Mouse (Mus musculus) kidney, adult 9 months (tissue): ENCODE data around the gene B4galt5.

Experiments
- DNase-seq: peaks from one replicate; pipeline ENCODE4 v3.0.0; 2022

B4galt5 gene

DNA sequence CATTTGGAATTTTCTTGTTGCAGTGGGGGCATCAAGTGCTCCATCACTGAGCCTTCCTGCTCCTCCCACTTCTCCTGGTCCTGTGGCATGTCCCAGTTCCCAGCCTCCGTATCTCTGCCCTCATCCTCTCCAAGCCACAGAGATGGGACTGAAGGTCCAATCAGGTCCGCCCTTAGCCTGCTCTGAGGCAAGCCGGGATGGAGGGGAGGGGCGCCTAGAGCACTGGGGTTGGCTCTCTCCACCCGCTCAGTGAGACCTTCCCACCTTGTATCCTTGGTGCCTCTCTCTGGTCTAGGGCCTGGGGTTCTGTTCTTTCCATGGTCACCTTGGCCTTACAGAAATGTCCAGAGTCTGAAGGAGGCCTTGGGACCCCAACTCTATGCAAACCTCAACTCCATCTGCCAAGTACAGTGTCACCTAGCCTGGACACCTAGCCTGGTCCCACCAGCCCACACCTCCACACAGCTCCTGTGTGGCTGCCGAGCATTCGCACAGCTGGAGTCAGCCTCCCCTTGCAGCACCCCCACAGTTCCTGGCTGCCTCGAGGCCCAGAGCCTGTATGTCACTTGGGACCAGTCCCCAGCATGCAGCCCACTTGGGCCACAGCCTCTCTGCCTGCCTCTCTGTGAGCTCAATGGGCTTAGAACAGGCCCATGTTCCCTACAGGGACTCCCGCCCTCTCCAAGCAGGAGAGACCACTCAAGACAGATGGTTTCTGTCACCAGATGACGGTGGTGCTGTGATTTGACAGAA, 74.1 kb downstream of the B4galt5 start:
- DNase-seq = peak; percentile 0

DNA sequence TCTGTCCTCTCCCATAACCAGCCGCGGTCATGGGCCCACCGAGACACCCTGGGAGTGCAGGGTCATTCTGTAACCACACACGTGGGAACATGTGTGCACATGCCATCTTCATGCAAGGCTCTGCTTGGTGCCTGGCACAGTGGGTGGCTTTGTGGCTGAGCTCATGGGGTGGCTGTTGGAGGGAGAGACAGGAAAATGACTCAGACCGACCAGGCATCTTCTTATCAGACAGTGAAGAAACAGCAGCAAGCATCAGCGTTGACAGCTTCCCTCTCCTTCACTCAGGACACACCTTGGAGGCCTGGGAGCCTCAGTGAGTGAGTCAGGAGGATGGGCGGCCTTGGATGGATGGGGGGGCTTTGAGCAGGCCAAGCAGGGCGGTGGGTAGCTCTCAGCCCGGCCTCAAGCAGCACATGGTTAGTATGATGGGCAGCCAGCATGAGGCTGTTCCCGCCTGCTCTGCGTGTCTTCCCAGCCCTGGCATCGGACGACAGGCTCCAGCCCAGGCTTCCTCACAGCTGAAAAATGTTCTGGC, 75.7 kb downstream of the B4galt5 start:
- no peak for DNase-seq

DNA sequence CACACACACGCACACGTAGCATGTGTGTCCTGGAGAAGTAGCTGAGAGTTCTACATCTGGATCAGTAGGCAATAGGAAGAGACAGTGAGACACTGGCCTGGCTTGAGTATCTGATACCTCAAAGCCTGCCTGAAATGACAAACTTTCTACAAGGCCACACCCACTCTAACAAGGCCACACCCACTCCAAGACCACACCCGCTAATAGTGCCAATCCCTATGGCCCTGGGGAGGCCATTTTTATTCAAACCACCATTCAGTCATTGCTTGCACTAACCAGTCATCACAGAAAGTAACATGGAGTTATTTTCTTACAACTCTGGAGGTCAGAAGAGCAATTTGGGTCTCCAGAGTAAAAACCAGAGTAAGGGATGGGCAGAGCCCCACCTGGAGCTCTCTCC, 76.3 kb downstream of the B4galt5 start:
- no peak for DNase-seq

DNA sequence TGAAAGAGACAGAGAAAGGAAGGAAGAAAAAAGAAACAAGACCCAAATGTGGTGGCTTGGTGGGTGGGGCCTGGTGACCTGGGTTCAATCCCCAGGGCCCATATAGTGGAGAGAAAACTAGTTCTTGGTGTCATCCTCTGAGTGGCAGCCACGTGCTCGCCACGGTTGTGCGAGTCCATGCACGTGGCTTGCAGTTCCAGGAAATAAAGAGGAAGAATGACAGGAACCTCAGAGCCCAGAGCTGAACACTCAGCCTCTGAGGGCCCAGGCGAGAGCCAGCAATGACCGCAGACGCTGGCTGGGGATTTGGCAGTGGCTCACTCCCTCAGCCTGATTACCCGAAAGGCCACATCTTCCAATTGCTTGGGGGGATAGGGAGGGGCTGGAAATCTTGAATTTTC, 77.9 kb downstream of the B4galt5 start:
- no peak for DNase-seq

DNA sequence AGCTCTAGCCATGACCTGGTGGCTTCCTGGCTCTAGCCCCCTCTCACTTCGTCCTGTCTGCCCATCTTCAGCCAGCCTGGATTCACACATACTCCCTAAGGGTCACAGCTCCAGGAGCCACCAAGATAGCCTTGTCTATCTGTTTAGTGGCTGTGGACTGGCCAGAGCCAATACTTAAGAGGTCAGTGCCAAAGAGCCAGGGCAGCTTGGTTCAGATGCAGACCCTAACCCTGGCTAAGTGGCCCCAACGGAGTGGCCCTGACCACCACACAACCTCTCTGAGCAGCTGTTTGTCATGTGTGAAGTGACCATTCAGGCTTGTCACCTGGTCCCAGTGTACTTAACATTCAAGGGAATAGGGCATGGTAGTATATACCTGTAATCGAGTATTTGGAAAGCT, 78.5 kb downstream of the B4galt5 start:
- DNase-seq = no peak

DNA sequence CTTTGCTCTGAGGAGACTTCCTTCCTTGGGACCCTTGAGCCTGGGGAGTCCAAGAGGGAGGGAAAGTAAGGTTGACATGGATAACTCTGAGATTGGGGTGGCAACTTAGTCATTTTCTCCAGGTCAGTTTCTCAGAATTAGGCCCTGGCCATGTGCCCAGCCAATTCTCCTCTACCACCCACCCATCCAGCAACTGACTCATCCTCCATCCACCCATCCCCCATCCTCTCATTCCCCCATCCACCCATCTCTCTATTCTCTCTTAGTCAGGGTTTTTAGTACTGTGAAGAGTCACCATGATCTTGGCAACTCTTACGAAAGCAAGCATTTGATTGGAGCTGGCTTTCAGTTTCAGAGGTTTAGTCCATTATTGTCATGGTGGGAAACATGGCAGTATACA, 80.3 kb downstream of the B4galt5 start:
- no peak for DNase-seq

DNA sequence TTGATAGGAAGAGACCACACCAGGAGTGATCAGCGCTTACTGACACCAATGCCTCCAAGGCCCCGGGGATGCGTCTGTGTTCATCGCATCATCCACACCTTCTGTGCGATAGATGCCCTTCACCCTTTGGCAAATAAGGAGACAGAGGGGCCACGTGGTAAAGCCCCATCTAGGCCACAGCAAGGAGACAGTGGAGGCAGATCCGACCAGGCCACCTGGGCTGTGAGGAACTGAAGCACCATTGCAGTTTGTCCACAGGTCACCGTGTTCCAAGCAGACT, 80.6 kb downstream of the B4galt5 start:
- no peak for DNase-seq

DNA sequence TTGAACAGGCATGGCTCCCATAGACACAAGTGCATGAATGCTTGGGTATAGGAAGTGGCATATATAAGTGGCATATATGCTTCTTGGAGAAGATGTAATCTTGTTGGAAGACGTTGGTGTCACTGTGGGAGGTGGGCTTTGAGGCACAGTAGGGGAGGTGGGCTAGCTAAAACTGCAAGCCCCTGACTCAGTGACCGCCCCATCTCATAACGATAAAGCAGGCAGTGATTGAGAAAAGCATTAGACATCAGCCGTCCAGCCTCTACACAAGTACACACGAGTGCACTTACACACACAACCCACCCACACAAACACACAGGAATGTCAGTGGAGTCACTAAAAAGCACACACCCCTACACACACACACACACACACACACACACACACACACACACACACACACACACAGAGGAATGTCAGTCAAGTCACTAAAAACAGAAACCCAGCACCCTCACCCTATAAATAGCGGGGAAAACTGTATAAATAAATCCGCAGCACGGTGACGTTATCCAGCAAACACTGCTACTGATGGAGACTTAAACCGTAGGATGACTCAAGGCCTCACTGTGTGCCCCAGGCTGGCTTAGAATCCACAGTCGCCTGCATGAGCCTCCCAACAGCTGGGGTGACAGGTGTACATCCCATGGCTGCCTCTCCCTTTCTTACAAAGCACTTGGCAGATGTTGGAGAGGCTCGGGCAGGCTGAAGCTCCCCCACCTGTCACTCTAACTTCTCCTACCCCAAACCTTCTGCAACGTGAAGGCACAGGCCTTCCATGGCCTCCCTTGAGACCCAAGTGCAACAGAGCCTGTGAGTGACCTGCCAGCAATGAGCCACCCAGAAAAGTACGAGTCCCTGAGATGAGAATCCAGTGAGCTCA, 81.2 kb downstream of the B4galt5 start:
- no peak for DNase-seq

DNA sequence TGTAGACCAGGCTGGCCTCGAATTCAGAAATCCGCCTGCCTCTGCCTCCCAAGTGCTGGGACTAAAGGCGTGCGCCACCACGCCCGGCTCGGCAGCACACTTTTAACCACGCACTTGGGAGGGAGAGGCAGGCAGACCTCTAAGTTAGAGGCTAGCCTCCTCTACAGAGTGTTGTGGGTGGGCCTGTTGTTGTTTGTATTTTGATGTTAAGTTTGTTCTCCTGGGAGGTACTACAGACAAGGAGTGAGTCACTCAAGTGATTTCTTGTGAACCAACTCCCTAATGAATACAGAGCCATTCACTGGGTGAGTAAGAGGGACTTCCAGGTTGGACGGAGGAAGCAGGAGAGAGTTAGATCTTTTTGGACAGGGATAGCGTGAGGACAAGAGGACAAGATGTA, 82.8 kb downstream of the B4galt5 start:
- no peak for DNase-seq

DNA sequence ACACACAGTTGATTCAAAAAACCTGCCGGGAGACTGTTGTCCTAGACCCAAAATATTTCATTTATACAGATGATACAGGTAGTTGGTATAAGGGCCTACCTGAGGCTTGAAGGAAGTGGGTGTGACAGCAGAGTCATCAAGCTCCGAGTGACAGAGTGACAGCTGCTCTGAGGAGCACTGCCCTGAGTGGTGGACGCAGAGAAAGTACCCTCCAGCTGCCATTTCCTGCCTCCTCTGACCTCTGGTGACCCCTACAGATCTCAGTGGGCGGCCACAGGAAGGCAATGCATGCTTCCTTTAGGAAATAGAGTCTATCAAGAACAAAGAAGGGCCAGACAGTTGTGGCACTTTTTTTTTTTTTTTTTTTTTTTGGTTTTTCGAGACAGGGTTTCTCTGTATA, 83.2 kb downstream of the B4galt5 start:
- DNase-seq = no peak

DNA sequence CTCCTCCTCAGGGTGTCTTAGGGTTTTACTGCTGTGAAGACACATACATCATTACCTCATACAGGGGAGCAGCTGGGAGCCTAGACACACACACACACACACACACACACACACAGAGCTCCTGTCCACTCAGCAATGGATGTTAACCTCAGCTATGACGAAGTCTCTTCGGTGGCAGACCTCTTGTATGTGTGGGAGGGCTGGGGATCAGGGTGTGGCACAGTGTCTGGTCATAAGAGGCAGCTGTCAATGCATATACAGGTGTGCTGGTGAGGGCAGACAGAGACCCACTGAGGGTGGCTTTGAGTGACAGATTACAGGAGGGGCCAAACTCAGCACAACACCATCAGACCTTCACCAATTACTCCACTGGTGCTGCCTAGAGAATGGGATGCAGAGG, 84.0 kb downstream of the B4galt5 start:
- no peak for DNase-seq

DNA sequence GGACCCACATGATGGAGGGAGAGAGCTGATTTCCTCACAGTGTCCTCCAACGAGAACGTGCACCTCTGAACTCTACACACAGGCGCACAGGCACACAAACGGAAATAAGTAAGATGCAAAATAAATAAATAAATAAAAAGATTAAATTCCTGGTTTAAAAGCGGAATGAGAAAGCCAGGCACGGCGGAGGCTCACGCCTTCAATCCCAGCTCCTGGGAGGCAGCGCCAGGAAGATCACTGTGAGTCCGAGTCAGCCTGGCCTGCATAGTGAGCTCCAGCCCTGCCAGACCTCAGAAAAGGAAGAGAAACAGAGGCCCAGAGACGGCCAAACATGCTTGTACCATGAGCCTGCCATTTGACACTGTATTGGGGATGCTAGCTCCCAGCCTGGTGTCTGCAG, 85.1 kb downstream of the B4galt5 start:
- DNase-seq = no peak

DNA sequence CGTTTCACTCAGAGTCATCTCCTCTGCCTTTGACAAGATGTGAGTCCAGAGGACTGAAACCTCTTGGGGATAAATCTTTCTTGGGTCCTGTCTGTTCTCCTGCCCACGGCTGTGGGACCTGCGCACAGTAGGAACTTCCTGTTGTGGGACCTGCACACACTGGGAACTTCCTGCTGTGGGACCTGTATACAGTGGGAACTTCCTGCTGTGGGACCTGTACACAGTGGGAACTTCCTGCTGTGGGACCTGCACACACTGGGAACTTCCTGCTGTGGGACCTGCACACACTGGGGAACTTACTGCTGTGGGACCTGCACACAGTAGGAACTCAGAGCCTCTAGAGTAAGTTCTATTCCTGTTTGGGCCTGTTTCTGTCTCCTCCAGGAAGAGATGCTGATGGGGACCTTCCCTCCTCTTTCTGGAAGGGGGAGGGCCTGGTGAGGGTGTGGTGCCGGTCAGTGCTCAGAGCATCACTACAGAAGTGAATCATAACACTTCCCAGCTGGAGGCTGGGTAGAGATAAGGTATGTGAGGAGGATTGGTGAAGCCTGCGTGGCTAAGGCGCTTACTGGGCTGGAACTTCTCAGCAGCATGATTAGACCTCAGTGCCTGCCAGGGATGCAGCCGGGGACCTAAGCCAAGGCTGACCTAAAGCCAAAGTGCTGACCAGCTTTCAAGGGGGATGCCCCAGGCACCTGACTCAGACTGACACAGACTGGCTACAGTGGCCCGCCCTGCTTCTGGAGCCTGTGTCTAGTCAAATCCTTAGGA, 85.8 kb downstream of the B4galt5 start:
- DNase-seq = no peak

DNA sequence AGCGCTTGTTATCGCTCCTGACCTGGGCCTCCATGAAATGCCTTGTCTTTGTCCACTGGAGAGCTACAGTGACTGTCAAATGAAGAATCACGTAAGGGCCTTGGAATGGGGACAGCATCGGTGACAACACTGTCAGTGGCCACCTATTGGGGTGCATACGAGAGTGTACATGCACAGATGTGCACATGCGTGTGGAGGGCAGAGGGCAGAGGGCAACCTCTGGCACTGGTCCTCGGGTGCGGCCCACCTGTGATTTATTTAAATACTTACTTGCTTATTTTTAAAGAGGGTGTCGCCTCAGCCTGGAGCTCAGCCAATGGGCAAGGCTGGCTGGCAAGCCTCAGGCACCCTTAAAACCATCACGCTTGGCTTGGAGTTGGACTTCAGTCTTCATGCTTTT, 86.5 kb downstream of the B4galt5 start:
- DNase-seq = no peak

DNA sequence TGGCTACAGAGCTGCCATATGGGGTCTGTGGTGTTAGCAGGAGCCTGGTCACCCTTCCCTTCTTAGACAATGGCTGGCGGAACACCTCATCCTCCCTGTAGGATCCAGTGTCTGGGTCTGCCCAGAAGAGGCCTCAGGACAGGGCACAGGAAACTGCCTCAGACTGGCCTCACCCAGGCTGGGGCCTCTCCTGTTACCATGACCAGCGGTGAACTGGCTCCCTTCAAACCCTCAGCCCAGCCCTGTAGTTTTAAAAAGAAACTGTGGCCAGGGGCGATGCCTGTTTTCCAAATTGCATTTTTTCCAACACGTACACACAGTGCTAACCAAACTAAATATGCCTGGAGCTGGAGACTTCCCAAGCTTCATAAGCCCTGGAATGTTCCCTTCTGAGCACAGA, 87.9 kb downstream of the B4galt5 start:
- no peak for DNase-seq

DNA sequence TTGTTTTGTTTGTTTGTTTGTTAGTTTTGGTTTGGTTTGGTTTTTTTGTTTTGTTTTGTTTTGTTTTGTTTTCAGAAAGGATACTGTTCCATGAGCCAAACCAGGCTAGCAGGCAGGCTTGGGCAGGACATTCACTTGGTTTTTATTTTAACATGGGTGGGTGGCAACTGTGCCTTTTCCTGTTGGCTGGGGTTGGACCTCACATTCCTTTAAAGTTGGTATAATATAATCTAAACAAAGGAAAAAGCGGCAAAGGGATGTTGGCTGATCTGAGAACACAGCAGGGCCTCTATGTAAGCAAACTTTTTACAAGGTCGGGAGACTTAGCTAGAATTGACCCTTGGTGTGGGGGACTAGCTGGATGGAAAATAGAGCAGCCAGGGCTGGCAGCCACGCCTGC, 91.2 kb downstream of the B4galt5 start:
- DNase-seq = no peak

DNA sequence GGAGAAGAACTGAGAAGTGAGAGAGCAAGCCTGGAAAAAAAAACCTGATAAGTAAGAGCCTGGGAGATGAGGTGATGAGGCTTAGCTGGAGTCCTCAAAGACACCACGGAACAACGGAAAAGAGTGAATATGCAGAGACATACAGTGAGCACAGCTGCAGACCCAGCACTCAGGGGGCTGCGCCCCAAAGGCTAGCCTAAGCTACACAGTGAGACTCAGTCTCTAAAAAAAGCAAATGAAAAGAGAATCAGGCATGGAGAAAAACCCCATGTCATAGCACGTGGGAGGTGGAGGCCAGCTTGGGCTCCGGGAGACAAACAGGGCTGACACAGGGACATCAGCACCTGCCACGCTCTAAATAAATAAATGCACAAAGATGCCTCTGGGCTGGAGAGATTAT, 94.2 kb downstream of the B4galt5 start:
- DNase-seq = no peak

DNA sequence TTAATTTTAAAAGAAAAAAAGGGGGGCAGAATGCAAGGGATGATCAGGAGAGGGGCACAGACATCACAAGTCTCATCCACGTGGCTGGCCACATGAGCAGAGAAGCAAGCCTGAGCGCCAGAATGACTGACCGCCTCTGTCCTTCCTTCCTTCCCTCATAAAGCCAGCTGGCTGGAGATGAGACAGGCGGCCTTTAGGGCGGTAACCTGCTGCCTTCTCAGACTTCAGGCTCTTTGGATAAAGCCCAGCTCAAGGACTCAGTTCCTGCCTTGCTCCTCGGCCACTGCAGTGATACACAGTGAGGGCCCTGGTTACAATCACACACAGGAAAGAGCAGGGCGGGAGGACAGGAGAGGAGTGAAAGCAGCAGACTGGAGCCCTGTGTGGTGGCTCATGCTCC, 94.8 kb downstream of the B4galt5 start:
- DNase-seq = peak; percentile 77

DNA sequence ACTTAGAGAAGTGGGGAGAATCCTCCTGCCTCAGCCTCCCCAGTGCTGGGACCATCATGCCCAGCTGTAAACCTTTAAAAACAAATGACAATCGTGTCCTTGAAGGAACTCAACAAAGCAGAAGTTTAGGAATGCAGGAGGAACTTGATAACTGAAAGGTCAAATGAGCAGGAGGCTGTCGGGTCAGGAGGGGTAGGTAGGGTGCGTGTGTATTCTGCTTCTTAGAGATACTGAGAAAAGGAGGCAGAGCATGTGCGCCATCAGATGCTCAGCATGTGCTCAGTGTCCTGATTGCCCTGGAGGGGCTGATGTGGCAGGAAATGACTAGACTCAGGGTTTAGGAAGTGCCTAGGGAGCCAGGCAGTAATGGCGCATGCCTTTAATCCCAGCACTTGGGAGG, 95.5 kb downstream of the B4galt5 start:
- no peak for DNase-seq

DNA sequence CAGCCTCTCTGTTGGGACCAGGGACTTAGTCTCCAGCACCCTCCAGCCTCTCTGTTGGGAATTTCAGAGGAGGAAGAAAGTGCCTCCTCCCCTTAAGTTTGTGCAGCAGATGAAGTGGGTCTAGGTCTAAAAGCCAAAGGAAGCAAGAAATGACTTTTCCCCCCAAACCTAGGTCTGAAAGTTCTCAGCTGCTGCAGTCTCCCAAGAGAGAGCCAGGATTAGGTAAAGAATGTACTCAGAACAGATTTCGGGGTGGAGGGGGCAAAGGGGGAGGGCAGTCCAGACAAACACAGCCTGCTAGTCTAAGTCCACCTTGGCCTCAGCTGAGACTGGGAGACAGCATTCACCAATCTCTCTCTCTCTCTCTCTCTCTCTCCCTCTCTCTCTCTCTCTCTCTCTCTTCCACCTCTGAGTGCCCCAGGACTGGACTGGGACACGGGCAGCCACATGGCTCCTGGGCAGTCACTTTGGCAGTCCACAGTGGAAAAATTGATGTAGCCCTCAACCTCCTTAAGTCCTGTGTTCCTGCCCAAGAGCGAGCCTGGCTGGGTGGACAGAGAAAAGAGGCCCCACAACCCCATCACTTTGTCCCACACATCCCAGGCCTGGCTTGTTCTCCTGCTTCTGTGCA, 96.8 kb downstream of the B4galt5 start:
- DNase-seq = no peak

DNA sequence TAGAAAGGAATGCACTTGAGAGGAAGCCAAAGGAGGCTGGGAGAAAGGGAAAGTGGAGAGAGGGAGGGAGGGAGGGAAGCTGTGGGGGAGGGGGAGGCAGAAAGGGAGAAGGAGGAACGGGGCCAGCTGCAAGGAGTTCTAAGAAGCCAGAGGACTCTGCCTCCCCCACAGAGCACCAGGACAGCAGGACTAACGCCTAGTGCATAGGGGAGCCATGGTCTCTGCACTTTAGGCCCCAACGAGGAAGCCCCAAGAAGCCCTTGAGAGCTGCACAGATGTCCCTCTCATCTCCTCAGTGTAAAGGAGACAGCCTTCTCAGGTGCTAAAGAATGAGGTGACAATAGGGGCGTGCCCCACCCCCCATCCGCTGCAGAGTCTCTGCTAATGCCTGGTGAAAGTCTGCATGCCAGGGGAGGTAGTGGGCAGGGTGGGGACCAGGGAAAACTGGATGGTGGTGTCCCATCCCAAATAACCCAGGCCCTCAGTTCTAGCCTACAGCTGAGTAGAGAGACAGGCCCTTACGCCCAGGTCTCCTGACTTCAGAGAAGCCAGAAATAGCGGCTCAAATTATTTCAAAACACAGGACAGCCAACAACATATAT, 98.1 kb downstream of the B4galt5 start:
- DNase-seq = peak; percentile 30

DNA sequence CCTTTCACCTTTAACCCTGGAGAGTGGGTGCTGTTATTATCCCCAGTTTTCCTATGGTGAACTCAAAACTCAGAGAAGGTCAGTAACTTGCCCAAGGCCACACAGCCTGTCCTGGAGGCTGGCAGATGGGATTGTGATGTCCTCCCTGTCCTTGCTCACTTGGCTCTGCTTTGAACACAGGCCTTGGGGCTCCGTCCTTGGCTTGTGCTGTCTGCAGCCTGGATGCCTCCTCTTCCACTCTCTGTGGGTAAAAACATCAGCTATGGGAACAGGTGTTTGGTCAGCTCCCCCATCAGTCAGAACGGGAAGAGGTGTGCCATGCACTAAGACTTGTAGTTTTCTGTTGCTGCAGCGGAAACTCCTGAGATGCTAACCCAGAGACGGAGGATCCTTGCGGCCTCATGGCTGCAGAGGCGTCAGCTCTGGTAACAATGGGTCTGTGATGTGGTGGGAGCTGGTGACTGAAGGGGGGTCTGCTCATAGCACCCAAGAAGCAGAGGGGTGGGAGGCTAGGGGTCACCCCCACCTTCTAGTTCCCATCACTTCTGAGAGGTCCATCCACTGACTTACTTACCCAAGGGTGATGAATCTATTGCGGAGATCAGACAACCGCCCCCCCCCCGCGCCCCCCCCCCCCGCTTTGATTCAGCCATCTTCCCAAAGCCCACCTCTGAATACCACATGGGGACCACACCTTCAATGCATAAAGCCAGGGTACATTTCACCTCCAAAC, 98.8 kb downstream of the B4galt5 start:
- DNase-seq = no peak
